Mouse (Mus musculus): ENCODE measurements around the gene Med14.

Gene Med14

GRCm38 (mm10) chrX:12673054-12673775 is 88.7 kb downstream of the Med14 start, which contains the start of gene 1810030O07Rik:
Gene 1810030O07Rik, minus strand, starts transcription at chrX:12673668.
- peak; percentile 76 for DNase-seq (ENCODE audit: low read depth)

GRCm38 (mm10) chrX:12653879-12654278 is 108.0 kb downstream of the Med14 start:
- no peak for DNase-seq (ENCODE audit: low read depth)

- no peak for DNase-seq (ENCODE audit: low read depth)
Measured at GRCm38 (mm10) chrX:12651906-12652305, 110.0 kb downstream of the Med14 start.

GRCm38 (mm10) chrX:12645531-12646304 is 116.2 kb downstream of the Med14 start:
- no peak for DNase-seq (ENCODE audit: low read depth)

GRCm38 (mm10) chrX:12644976-12645375 is 116.9 kb downstream of the Med14 start:
- DNase-seq (ENCODE audit: low read depth) = no peak
